Comparison of ENCODE assay signal across 7 mouse cellular contexts in the genomic region with DNA sequence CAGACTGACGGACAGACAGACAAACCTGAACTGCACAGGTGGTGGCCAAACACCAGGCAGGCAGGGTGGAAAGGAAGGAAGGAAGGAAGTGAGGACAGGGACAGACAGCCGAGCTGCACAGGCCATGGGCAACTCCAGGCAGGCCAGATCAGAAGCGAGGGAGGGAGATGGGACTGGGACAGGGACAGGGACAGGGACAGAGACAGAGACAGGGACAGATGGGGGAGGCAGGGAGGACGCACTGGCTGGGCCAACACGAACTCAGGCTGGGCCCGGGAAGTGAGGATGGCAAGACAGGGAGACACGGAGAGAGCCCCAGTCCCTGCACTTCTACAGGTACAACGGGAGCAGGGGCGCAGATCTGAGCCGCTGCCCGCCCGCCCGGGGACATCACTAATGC.
DNase-seq lines count a peak whose midpoint lies in the region; ATAC-seq and TF ChIP-seq lines count a peak whose summit lies in the region.

No protein-coding gene starts in this region.

- H3K27me3 ChIP-seq in lung, embryonic 15.5 days: no peaks in the 10 kb centered on the region
- no peaks in the 10 kb centered on the region for H3K27me3 ChIP-seq in embryonic facial prominence, embryonic 11.5 days (ENCODE audit: control insufficient read depth, insufficient read depth, low read length)
- no peaks in the 10 kb centered on the region for H3K27me3 ChIP-seq in heart, embryonic 14.5 days (ENCODE audit: control insufficient read depth, insufficient read depth, low read length)
- no peaks in the 10 kb centered on the region for H3K27me3 ChIP-seq in neural tube, embryonic 12.5 days (replicated peaks)

- H3K4me2 ChIP-seq in lung, embryonic 15.5 days: peak overlapping the region; percentile 40
- H3K4me2 ChIP-seq in embryonic facial prominence, embryonic 11.5 days (ENCODE audit: low read depth, low read length): peak overlapping the region; percentile 4; the same call in 1 of the 2 replicates
- H3K4me2 ChIP-seq in heart, embryonic 14.5 days (ENCODE audit: low read length): peak overlapping the region; percentile 53
- peak overlapping the region; percentile 35 for H3K4me2 ChIP-seq in neural tube, embryonic 12.5 days (replicated peaks)

- H3K9me3 ChIP-seq in lung, embryonic 15.5 days: no peaks in the 10 kb centered on the region
- H3K9me3 ChIP-seq in embryonic facial prominence, embryonic 11.5 days (replicated peaks; ENCODE audit: control insufficient read depth, low read length): no peaks in the 10 kb centered on the region
- H3K9me3 ChIP-seq in heart, embryonic 14.5 days (ENCODE audit: control insufficient read depth, low read length): peaks cover 6% of the 10 kb centered on the region; the same call in 1 of the 2 replicates
- no peaks in the 10 kb centered on the region for H3K9me3 ChIP-seq in neural tube, embryonic 12.5 days

- H3K4me3 ChIP-seq in lung, embryonic 15.5 days: peak overlapping the region; percentile 17; the same call in 1 of the 2 replicates
- no peak overlapping the region for H3K4me3 ChIP-seq in lung, adult 2 months (replicated peaks; ENCODE audit: extremely low read depth, low read depth, low read length)
- no peak overlapping the region for H3K4me3 ChIP-seq in embryonic facial prominence, embryonic 11.5 days (ENCODE audit: low read depth, low read length)
- H3K4me3 ChIP-seq in heart, embryonic 14.5 days (ENCODE audit: control insufficient read depth in 1 of 2, insufficient read depth in 1 of 2, low read depth in 1 of 2, low read length in 2 of 2): peak overlapping the region; percentile 11 to 36; a peak in 3 of 4 replicates
- H3K4me3 ChIP-seq in neural tube, embryonic 12.5 days: no peak overlapping the region

- H3K9ac ChIP-seq in lung, embryonic 15.5 days: no peak overlapping the region
- peak overlapping the region; percentile 10; the same call in 1 of the 2 replicates for H3K9ac ChIP-seq in embryonic facial prominence, embryonic 11.5 days (replicated peaks; ENCODE audit: low read length)
- no peak overlapping the region; the same call in 1 of the 2 replicates for H3K9ac ChIP-seq in heart, embryonic 14.5 days (ENCODE audit: low read length)
- H3K9ac ChIP-seq in neural tube, embryonic 12.5 days: no peak overlapping the region

- no peaks in the 10 kb centered on the region for H3K36me3 ChIP-seq in lung, embryonic 15.5 days
- H3K36me3 ChIP-seq in embryonic facial prominence, embryonic 11.5 days (replicated peaks; ENCODE audit: control insufficient read depth, insufficient read depth, low read depth, low read length): no peaks in the 10 kb centered on the region
- H3K36me3 ChIP-seq in heart, embryonic 14.5 days (ENCODE audit: control insufficient read depth, insufficient read depth, low read length): no peaks in the 10 kb centered on the region
- no peaks in the 10 kb centered on the region for H3K36me3 ChIP-seq in neural tube, embryonic 12.5 days

- no peak for DNase-seq in lung, adult 2 months
- DNase-seq in embryonic facial prominence, embryonic 11.5 days (ENCODE audit: low spot score): no peak
- DNase-seq in layer of hippocampus, postnatal 36 days: peak; percentile 3
- no peak for DNase-seq in ovary, postnatal 14 days (ENCODE audit: low spot score)

- H3K27ac ChIP-seq in lung, embryonic 15.5 days: no peak overlapping the region
- H3K27ac ChIP-seq in embryonic facial prominence, embryonic 11.5 days (replicated peaks; ENCODE audit: low read depth, low read length): no peak overlapping the region
- H3K27ac ChIP-seq in heart, embryonic 14.5 days (replicated peaks in 1 of 2; ENCODE audit: control insufficient read depth in 1 of 2, insufficient read depth in 1 of 2, low read depth in 2 of 2, low read length in 2 of 2): no peak overlapping the region
- H3K27ac ChIP-seq in neural tube, embryonic 12.5 days: no peak overlapping the region

- no peaks in the 10 kb centered on the region for H3K4me1 ChIP-seq in lung, embryonic 15.5 days
- H3K4me1 ChIP-seq in lung, adult 2 months (ENCODE audit: control insufficient read depth, insufficient read depth, low read length): no peaks in the 10 kb centered on the region
- H3K4me1 ChIP-seq in embryonic facial prominence, embryonic 11.5 days (ENCODE audit: control insufficient read depth, insufficient read depth, low read length): no peaks in the 10 kb centered on the region
- no peaks in the 10 kb centered on the region for H3K4me1 ChIP-seq in heart, embryonic 14.5 days (ENCODE audit: control insufficient read depth in 2 of 2, insufficient read depth in 2 of 2, low read length in 2 of 2)
- H3K4me1 ChIP-seq in neural tube, embryonic 12.5 days: no peaks in the 10 kb centered on the region

- peak; percentile 5; the same call in 1 of the 2 replicates for ATAC-seq in lung, embryonic 15.5 days (ENCODE audit: borderline replicate concordance, extremely low read depth, low FRiP score, low TSS enrichment)
- ATAC-seq in embryonic facial prominence, embryonic 11.5 days (replicated peaks; ENCODE audit: insufficient number of reproducible peaks, low FRiP score, low TSS enrichment, low read depth): 0 out of 2 replicates have a peak, but pooled peaks have one; percentile 5
- ATAC-seq in heart, embryonic 14.5 days (ENCODE audit: insufficient number of reproducible peaks, insufficient read depth, low FRiP score, low read depth): no peak
- ATAC-seq in neural tube, embryonic 12.5 days (ENCODE audit: low FRiP score, low read depth): no peak

- 82% methylated on average over 10 of the region's 13 CpGs for WGBS in lung, embryonic 15.5 days
- 81% methylated on average over 13 of the region's 13 CpGs for WGBS in lung, adult 2 months
- whole genome bisulfite sequencing in embryonic facial prominence, embryonic 11.5 days: 88% methylated on average over 11 of the region's 13 CpGs
- WGBS in heart, embryonic 14.5 days: 74% methylated on average over 11 of the region's 13 CpGs
- 85% methylated on average over 13 of the region's 13 CpGs for WGBS in neural tube, embryonic 12.5 days

- no peak for TF ChIP-seq POLR2A in lung, adult 2 months (IDR thresholded peaks at IDR 0.05; ENCODE audit: borderline replicate concordance, extremely low read depth, low read depth, low read length)

- no peak for TF ChIP-seq CTCF in lung, adult 2 months (IDR thresholded peaks at IDR 0.05; ENCODE audit: insufficient read depth, low read length)

Comparison
In these comparisons a context has a peak if more than half of its experiments do, and no peak if none do; other contexts are left out.
1. H3K4me3 ChIP-seq: peak in lung, embryonic 15.5 days (single experiment) and heart, embryonic 14.5 days (2 of 2); none in lung, adult 2 months (single experiment), embryonic facial prominence, embryonic 11.5 days (single experiment) and neural tube, embryonic 12.5 days (single experiment).
2. ATAC-seq: peak in lung, embryonic 15.5 days (single experiment) and embryonic facial prominence, embryonic 11.5 days (single experiment); none in heart, embryonic 14.5 days (single experiment) and neural tube, embryonic 12.5 days (single experiment).
3. DNase-seq: peak in layer of hippocampus, postnatal 36 days (2 of 2); none in lung, adult 2 months (single experiment), embryonic facial prominence, embryonic 11.5 days (single experiment) and ovary, postnatal 14 days (single experiment).
4. Peak in every context shown above with its lines, with median percentiles within 50 percentile points of each other: H3K4me2 ChIP-seq.